Mouse (Mus musculus): ENCODE results near the gene Gfi1. TPM values are rescaled to one million over a fixed set of nuclear protein-coding genes. Genes with fewer than 3 reads are reported as not detected.

Gene Gfi1
- polyA plus RNA-seq, 1 experiment from 2014 or later = 0.07 TPM

Other genes starting within 250 kb of the Gfi1 start
- gene Gm42669, start 218.4 kb downstream of the Gfi1 start, polyA plus RNA-seq (2014; fragmentation: Nextera tagmentation; extraction: Ambion mirVana) = 0.48 and 0.63 TPM in 2 replicates
- gene 1700028K03Rik, start 191.3 kb downstream of the Gfi1 start, polyA plus RNA-seq (2014; fragmentation: Nextera tagmentation; extraction: Ambion mirVana) = 0.16 TPM in 1 of 2 replicates, not detected in the other
- 16.6 and 21.1 TPM in 2 replicates for gene Rpap2, start 128.7 kb downstream of the Gfi1 start, polyA plus RNA-seq (2014; fragmentation: Nextera tagmentation; extraction: Ambion mirVana)
- 30.2 and 34.2 TPM in 2 replicates for gene Glmn, start 128.1 kb downstream of the Gfi1 start, polyA plus RNA-seq (2014; fragmentation: Nextera tagmentation; extraction: Ambion mirVana)
- 0.15 and 0.16 TPM in 2 replicates for gene Ube2d2b, start 104.1 kb upstream of the Gfi1 start, polyA plus RNA-seq (2014; fragmentation: Nextera tagmentation; extraction: Ambion mirVana)
- 48.6 and 50.7 TPM in 2 replicates for gene Evi5, start 149.1 kb upstream of the Gfi1 start, polyA plus RNA-seq (2014; fragmentation: Nextera tagmentation; extraction: Ambion mirVana)
- gene Rpl5, start 174.5 kb upstream of the Gfi1 start, polyA plus RNA-seq (2014; fragmentation: Nextera tagmentation; extraction: Ambion mirVana) = 83.2 and 84.4 TPM in 2 replicates

Measured in forebrain, embryonic 11.5 days (tissue).